Mouse (Mus musculus): ENCODE measurements around the gene Vav3. TPM values are rescaled to one million over a fixed set of nuclear protein-coding genes. Genes with fewer than 3 reads are reported as not detected.

Vav3 gene
- polyA plus RNA-seq, 1 experiment: 2.6 TPM

DNA sequence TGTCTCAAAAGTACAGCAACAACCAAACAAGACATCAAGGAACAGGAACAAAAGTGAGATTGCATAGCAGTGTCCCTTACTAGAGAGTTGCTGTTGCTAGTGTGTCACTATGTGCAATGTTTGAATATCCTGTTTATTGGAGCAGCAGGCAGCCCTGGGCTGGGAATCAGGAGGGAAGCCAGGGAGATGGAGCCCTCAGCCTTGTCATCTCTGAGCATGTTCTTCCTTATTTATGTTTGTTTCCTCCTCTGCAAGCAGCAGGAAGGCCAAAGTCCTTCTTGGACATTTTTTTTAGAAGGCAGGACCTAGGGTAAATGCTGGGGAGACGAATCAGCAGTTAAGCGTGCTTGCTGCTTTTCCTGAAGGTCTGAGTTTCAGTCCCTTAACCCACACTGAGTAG, 140.2 kb downstream of the Vav3 start:
- Histone ChIP-seq H3K27ac (ENCODE audit: insufficient read depth, low read length) (no peak overlapping the region), H3K4me1 (ENCODE audit: control insufficient read depth, insufficient read depth, low read length) (0 out of 2 replicates have a peak, but pooled peaks cover 3% of the 10 kb centered on the region), H3K4me3 (ENCODE audit: insufficient read depth, low read length) (no peak overlapping the region)
- TF ChIP-seq POLR2A (IDR thresholded peaks at IDR 0.05; ENCODE audit: low read depth, low read length) (no peak), CTCF (IDR thresholded peaks at IDR 0.05; ENCODE audit: borderline replicate concordance, insufficient read depth, low read length) (no peak)

DNA sequence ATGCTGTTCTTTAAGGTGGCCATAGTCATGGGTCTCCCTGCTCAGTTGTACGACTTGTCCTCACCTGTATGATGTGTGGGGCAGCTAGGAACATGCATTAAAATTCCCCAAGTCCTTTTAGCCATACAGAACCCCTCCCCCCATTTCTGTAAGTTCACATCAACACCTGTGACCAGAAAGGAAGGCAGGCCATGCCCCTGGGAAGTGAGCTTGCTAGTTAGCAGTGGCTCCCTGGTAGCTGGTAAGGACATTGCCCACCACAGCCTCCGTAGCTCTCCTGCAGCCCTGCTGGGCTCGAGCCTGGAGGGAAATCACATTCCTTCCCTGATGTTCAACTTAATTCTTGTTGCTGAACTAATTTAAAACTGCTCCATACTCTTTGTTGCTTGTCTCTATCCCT, 146.3 kb downstream of the Vav3 start:
- no peak for TF ChIP-seq CTCF (IDR thresholded peaks at IDR 0.05; ENCODE audit: borderline replicate concordance, insufficient read depth, low read length)
- no peak for TF ChIP-seq POLR2A (IDR thresholded peaks at IDR 0.05; ENCODE audit: low read depth, low read length)
- no peak overlapping the region for H3K4me3 ChIP-seq (ENCODE audit: insufficient read depth, low read length)
- H3K27ac ChIP-seq (ENCODE audit: insufficient read depth, low read length): no peak overlapping the region
- no peaks in the 10 kb centered on the region for H3K4me1 ChIP-seq (ENCODE audit: control insufficient read depth, insufficient read depth, low read length)

DNA sequence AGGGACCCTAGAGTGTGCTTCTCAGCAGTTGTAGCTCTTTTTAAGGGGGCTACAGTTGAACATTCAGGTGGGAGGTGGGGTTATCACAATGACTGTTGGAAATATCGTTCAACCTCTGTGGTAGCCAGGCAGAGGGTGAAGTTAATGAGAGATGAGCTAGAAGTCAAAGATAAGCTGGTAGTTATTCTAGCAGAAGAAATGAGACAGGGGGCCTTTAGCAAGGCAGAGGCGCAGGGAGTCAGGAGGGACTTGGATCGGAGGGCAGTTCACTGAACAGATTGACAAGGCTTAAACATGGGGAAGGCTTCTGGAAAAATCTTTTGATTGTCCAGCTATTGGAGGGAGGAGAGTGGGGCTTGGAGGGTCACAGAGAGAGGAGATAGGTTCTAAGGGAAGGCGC, 147.4 kb downstream of the Vav3 start:
- Histone ChIP-seq H3K27ac (ENCODE audit: insufficient read depth, low read length) (no peak overlapping the region), H3K4me3 (ENCODE audit: insufficient read depth, low read length) (no peak overlapping the region), H3K4me1 (ENCODE audit: control insufficient read depth, insufficient read depth, low read length) (no peaks in the 10 kb centered on the region)
- TF ChIP-seq CTCF (IDR thresholded peaks at IDR 0.05; ENCODE audit: borderline replicate concordance, insufficient read depth, low read length): no peak
- TF ChIP-seq POLR2A (IDR thresholded peaks at IDR 0.05; ENCODE audit: low read depth, low read length): no peak

DNA sequence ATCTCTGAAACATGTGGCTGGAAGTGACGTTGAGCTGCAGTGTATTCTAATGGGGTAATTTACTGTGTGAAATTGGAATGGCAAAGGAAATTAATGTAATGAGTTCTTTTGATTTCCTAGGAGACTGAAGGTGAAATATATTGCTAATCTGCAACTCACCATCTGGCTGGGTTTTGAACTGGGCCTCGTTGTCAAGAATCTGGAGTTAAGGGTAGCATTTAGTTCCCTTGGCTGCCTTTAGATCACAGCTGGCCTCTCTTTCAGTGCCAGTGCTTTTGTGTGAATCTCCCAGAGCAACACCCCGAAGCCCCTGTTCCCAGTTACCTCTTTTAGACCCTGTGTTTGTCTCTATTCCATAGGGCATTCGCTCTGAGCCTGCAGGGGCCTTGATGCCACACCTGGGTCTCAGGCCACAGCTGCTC, 148.3 kb downstream of the Vav3 start:
- H3K27ac ChIP-seq (ENCODE audit: insufficient read depth, low read length): no peak overlapping the region
- no peak for TF ChIP-seq CTCF (IDR thresholded peaks at IDR 0.05; ENCODE audit: borderline replicate concordance, insufficient read depth, low read length)
- no peak for TF ChIP-seq POLR2A (IDR thresholded peaks at IDR 0.05; ENCODE audit: low read depth, low read length)
- H3K4me1 ChIP-seq (ENCODE audit: control insufficient read depth, insufficient read depth, low read length): no peaks in the 10 kb centered on the region
- no peak overlapping the region for H3K4me3 ChIP-seq (ENCODE audit: insufficient read depth, low read length)

DNA sequence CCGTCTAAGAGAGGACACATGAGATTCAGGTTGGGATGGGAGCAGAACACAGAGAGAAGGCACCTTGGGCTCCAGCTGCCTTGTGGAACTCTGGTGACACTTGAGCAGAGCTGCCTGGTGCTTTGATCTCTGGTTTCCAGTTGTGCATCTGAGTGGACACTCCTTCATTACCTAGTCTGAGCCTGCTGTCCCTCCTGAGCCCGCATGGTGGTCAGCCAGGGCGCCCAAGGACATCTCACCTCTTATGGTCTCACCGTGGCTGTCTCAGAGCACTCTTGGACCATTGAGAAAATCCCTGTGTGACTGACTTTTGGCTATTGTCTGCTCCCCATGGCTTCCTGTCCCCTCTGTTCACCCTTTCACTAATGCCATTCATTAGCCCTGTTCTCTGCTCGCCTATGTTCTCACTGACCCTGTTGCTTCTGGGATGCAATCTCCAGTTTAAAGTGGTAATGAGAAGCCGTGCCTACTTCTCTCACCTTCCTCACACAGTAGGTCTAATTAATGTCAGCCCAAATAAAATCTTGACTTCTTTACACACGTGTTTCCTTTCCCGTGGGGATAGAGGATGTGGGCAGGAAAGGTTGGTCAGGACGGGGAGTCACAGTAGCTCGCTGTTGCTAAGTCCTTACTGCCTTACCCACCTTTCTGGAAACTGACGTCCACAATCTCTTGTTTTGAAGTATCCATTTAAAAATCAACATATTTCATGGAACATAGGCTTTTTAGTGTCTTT, 150.3 kb downstream of the Vav3 start:
- Histone ChIP-seq H3K4me1 (ENCODE audit: control insufficient read depth, insufficient read depth, low read length) (no peaks in the 10 kb centered on the region), H3K4me3 (ENCODE audit: insufficient read depth, low read length) (no peak overlapping the region), H3K27ac (ENCODE audit: insufficient read depth, low read length) (no peak overlapping the region)
- TF ChIP-seq CTCF (IDR thresholded peaks at IDR 0.05; ENCODE audit: borderline replicate concordance, insufficient read depth, low read length) (no peak), POLR2A (IDR thresholded peaks at IDR 0.05; ENCODE audit: low read depth, low read length) (no peak)

DNA sequence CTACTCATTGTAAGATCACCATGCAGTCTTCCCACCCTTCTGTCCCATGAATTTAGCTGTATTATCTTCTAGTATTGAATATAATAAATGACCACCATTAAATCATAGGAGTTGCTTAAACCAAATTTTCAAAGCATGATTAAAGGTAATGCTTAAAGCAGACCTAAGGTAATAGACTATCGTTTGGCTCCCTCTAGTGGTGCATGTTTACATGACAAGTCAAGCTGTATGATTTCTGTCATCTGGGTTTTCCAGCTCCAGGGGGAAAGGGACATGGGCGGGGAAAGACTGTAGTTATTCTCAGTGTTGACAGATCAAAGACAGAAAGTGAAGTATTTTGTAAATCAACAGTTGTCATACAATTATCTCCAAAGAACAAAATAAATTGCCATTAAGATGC, 151.1 kb downstream of the Vav3 start:
- Histone ChIP-seq H3K4me1 (ENCODE audit: control insufficient read depth, insufficient read depth, low read length) (no peaks in the 10 kb centered on the region), H3K4me3 (ENCODE audit: insufficient read depth, low read length) (no peak overlapping the region), H3K27ac (ENCODE audit: insufficient read depth, low read length) (no peak overlapping the region)
- TF ChIP-seq CTCF (IDR thresholded peaks at IDR 0.05; ENCODE audit: borderline replicate concordance, insufficient read depth, low read length): no peak
- TF ChIP-seq POLR2A (IDR thresholded peaks at IDR 0.05; ENCODE audit: low read depth, low read length): no peak

DNA sequence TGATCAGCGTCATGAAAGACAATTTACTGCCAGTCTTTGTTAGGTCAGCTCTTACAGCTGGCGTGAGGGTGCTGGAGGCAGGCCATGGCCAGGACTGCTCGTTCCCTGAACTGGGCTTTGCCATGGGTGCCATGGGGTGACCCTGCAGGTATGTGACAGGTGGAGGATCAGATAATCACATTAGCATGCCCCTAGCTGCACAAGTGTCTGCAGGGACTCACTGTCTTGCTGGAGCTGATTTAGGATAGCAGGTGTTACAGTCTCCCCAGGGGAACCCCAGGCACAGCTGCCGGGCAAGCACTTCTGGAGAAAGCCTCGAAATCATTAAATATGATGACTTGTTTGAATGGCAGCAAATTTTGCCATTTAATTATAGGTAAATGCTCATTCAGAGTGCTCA, 156.0 kb downstream of the Vav3 start:
- no peak for TF ChIP-seq POLR2A (IDR thresholded peaks at IDR 0.05; ENCODE audit: low read depth, low read length)
- H3K4me3 ChIP-seq (ENCODE audit: insufficient read depth, low read length): no peak overlapping the region
- no peaks in the 10 kb centered on the region for H3K4me1 ChIP-seq (ENCODE audit: control insufficient read depth, insufficient read depth, low read length)
- H3K27ac ChIP-seq (ENCODE audit: insufficient read depth, low read length): no peak overlapping the region

DNA sequence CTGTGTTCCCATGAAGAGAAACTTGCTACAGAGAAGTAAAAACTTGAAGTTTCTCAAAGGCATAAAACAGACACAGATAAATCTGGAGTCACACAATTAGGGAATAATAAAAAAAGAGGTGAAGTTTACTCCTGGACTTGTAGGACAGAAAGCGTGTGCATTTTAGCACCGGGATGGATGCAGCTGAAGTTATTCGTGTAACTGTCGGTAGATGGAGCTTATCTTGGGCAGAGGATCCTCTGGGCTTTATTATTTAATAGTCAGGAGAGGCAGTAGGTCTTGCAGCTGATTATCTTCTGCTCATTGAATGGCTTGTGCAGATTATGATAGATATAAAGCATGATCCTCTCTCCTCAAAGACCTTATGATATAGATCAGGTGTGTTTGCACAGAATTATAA, 156.6 kb downstream of the Vav3 start:
- TF ChIP-seq CTCF (IDR thresholded peaks at IDR 0.05; ENCODE audit: borderline replicate concordance, insufficient read depth, low read length) (no peak), POLR2A (IDR thresholded peaks at IDR 0.05; ENCODE audit: low read depth, low read length) (no peak)
- Histone ChIP-seq H3K4me3 (ENCODE audit: insufficient read depth, low read length) (no peak overlapping the region), H3K27ac (ENCODE audit: insufficient read depth, low read length) (no peak overlapping the region), H3K4me1 (ENCODE audit: control insufficient read depth, insufficient read depth, low read length) (no peaks in the 10 kb centered on the region)

DNA sequence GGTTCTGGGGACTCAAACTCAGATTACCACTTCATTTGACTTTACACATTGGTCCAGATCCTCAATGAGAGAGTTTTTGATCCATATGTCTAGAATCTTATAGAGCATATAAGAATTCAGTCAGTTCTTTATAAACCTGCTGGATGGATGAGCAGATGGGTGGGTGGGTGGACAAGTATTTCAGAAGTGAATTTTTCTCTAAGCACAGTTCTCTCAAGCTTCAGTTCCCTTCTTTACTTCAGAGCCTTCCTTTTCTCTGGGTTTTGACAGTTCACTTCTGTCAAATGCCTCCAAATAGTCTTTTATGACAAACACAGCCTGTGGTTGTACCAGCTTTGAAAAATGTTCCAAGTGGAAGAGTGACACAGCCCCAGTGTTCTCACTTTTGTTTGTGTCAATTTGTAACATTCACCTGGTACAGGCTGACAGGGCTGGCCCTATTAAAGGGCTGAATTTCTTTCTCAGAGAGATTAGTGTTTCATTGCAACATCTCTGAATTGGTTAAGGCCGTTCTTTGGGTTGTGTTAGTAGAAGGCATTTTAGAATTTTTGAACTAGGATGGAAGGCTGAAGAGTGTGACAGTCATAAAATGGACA, 159.5 kb downstream of the Vav3 start:
- Histone ChIP-seq H3K4me1 (ENCODE audit: control insufficient read depth, insufficient read depth, low read length) (no peaks in the 10 kb centered on the region), H3K4me3 (ENCODE audit: insufficient read depth, low read length) (no peak overlapping the region), H3K27ac (ENCODE audit: insufficient read depth, low read length) (no peak overlapping the region)
- TF ChIP-seq CTCF (IDR thresholded peaks at IDR 0.05; ENCODE audit: borderline replicate concordance, insufficient read depth, low read length) (no peak), POLR2A (IDR thresholded peaks at IDR 0.05; ENCODE audit: low read depth, low read length) (no peak)

DNA sequence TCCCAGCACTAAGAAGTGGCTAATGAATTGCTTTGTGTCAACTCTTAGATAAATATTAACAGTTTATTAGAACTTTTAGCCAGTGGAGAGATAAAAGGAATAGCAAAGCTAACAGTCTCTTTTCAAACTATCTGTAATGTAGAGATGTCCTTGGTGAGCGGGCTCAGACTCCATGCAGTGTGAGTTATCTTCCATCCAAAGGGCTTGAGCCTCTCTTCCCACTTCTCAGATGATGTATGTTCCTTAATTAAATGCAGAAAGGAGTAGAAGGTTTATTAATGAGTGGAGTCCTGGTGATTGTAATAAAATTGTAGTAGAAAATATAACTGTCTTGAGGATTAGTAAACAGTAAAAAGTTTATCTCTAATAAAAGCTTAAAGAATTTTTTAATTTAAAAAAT, 169.3 kb downstream of the Vav3 start:
- TF ChIP-seq CTCF (IDR thresholded peaks at IDR 0.05; ENCODE audit: borderline replicate concordance, insufficient read depth, low read length) (no peak), POLR2A (IDR thresholded peaks at IDR 0.05; ENCODE audit: low read depth, low read length) (no peak)
- no peak overlapping the region for H3K27ac ChIP-seq (ENCODE audit: insufficient read depth, low read length)
- no peak overlapping the region for H3K4me3 ChIP-seq (ENCODE audit: insufficient read depth, low read length)
- H3K4me1 ChIP-seq (ENCODE audit: control insufficient read depth, insufficient read depth, low read length): no peaks in the 10 kb centered on the region

Measured in embryonic fibroblast, embryonic 13.5 days (primary cell).